8 mouse cellular contexts compared by ENCODE assay signal in the genomic region with DNA sequence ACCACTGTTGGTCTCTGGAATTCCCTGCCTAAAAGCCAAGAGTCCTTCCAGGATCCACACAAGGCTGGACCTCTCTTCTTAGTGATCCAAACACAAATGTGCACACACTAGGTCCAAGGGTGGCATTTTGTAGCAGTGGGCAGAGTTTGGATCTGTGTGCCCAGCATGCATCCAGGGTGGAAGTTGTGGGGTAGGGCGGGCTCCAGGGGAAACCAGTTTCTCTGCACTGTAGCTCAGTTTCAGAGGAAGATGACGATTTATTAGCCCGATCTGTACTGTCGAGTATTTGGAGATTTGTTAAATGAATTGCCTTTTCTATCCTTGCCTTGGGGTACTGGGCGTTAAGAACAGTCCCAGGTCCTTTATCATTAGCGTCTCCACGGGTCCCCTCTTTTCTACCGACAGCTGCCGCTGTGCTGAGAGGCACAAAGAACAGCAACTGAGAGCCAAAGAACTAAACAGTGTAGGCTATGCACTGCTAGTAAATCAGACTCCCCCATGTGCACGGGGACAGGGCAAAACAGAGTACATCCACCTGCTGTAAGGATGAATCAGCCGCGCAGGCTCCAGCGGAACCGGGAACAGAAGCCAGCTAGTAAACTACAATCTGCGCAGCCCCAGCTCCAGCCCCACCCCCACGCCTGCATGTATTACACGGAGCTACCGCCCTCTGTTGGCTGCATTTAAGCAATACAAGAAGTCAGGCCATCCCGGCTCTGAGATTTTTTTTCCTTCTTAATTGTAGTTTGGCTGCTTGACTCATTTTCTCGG. TPM values are rescaled to one million over a fixed set of nuclear protein-coding genes. Genes with fewer than 3 reads are reported as not detected.
DNase-seq lines count a peak whose midpoint lies in the region; ATAC-seq and TF ChIP-seq lines count a peak whose summit lies in the region.

No protein-coding gene starts in this region.

- peaks cover 2% of the 10 kb centered on the region; the same call in 1 of the 2 replicates for H3K36me3 ChIP-seq in forebrain, embryonic 11.5 days (ENCODE audit: control insufficient read depth, insufficient read depth, low read length)
- H3K36me3 ChIP-seq in heart, embryonic 16.5 days (ENCODE audit: control insufficient read depth, insufficient read depth): no peaks in the 10 kb centered on the region
- H3K36me3 ChIP-seq in liver, embryonic 14.5 days (replicated peaks; ENCODE audit: control insufficient read depth, insufficient read depth, low read depth): no peaks in the 10 kb centered on the region
- no peaks in the 10 kb centered on the region for H3K36me3 ChIP-seq in neural tube, embryonic 11.5 days (ENCODE audit: control insufficient read depth, insufficient read depth, low read length)

- peak; percentile 81 for TF ChIP-seq CTCF in liver, embryonic 14.5 days (IDR thresholded peaks at IDR 0.05; ENCODE audit: low read depth)

- H3K9ac ChIP-seq in forebrain, embryonic 11.5 days (ENCODE audit: low read length): peak overlapping the region; percentile 52
- H3K9ac ChIP-seq in heart, embryonic 16.5 days (ENCODE audit: low read length): 0 out of 2 replicates have a peak overlapping the region, but pooled peaks have one; percentile 53
- H3K9ac ChIP-seq in liver, embryonic 14.5 days (replicated peaks): no peak overlapping the region
- peak overlapping the region; percentile 32; the same call in 1 of the 2 replicates for H3K9ac ChIP-seq in neural tube, embryonic 11.5 days (ENCODE audit: low read length)

- H3K4me1 ChIP-seq in forebrain, embryonic 11.5 days (replicated peaks; ENCODE audit: control insufficient read depth, insufficient read depth, low read length): peaks cover 4% of the 10 kb centered on the region; the same call in 1 of the 2 replicates
- H3K4me1 ChIP-seq in heart, embryonic 16.5 days (ENCODE audit: control insufficient read depth, insufficient read depth, low read length): no peaks in the 10 kb centered on the region
- no peaks in the 10 kb centered on the region for H3K4me1 ChIP-seq in liver, embryonic 14.5 days (replicated peaks; ENCODE audit: control insufficient read depth in 2 of 2, insufficient read depth in 2 of 2, low read length in 1 of 2)
- peaks cover 10% of the 10 kb centered on the region for H3K4me1 ChIP-seq in neural tube, embryonic 11.5 days (ENCODE audit: control insufficient read depth, insufficient read depth, low read length)

- peak overlapping the region; percentile 60 for H3K4me2 ChIP-seq in forebrain, embryonic 11.5 days (ENCODE audit: low read depth, low read length, severe bottlenecking)
- H3K4me2 ChIP-seq in heart, embryonic 16.5 days (ENCODE audit: low read depth, low read length): peak overlapping the region; percentile 79
- no peak overlapping the region for H3K4me2 ChIP-seq in liver, embryonic 14.5 days (ENCODE audit: low read depth)
- H3K4me2 ChIP-seq in neural tube, embryonic 11.5 days (ENCODE audit: low read depth): peak overlapping the region; percentile 49

- no peak for TF ChIP-seq EP300 in liver, embryonic 14.5 days (IDR thresholded peaks at IDR 0.05; ENCODE audit: low read depth)

- H3K27me3 ChIP-seq in forebrain, embryonic 11.5 days (ENCODE audit: control insufficient read depth, insufficient read depth, low read length): no peaks in the 10 kb centered on the region
- H3K27me3 ChIP-seq in heart, embryonic 16.5 days (ENCODE audit: control insufficient read depth, insufficient read depth, low read length): peaks cover 12% of the 10 kb centered on the region
- no peaks in the 10 kb centered on the region for H3K27me3 ChIP-seq in liver, embryonic 14.5 days (ENCODE audit: control insufficient read depth, insufficient read depth, low read length)
- no peaks in the 10 kb centered on the region for H3K27me3 ChIP-seq in neural tube, embryonic 11.5 days (ENCODE audit: control insufficient read depth, insufficient read depth, low read length)

- peak overlapping the region; percentile 22 for H3K4me3 ChIP-seq in forebrain, embryonic 11.5 days (ENCODE audit: low read depth, low read length)
- H3K4me3 ChIP-seq in heart, embryonic 16.5 days (ENCODE audit: low read length): peak overlapping the region; percentile 48
- no peak overlapping the region for H3K4me3 ChIP-seq in liver, embryonic 14.5 days (ENCODE audit: insufficient read depth in 1 of 2, low read depth in 2 of 2, low read length in 2 of 2)
- peak overlapping the region; percentile 15; the same call in 1 of the 2 replicates for H3K4me3 ChIP-seq in neural tube, embryonic 11.5 days (ENCODE audit: low read depth, low read length)

- no peaks in the 10 kb centered on the region for H3K9me3 ChIP-seq in forebrain, embryonic 11.5 days (ENCODE audit: control insufficient read depth, low read length)
- H3K9me3 ChIP-seq in heart, embryonic 16.5 days (replicated peaks; ENCODE audit: control insufficient read depth, low read length): no peaks in the 10 kb centered on the region
- no peaks in the 10 kb centered on the region for H3K9me3 ChIP-seq in liver, embryonic 14.5 days (ENCODE audit: control insufficient read depth, low read length)
- H3K9me3 ChIP-seq in neural tube, embryonic 11.5 days (ENCODE audit: control insufficient read depth, low read length): no peaks in the 10 kb centered on the region

- DNase-seq in CD8-positive naive resting alpha-beta T cell, adult 2 months (ENCODE audit: low read depth in 2 of 2, low spot score in 2 of 2): peak; percentile 32 to 49
- peak; percentile 62 for DNase-seq in c-Kit-positive CD71-negative TER-119-negative erythroid progenitor cells, embryonic 14.5 days (ENCODE audit: low read depth)
- peak; percentile 91 for DNase-seq in forebrain, embryonic 11.5 days (ENCODE audit: low spot score)
- peak; percentile 90 to 97 for DNase-seq in kidney, postnatal 36 days
- DNase-seq in liver, embryonic 14.5 days (ENCODE audit: low read depth in 3 of 3, low spot score in 3 of 3): peak in 2 of 3 experiments; percentile 26 to 39
- DNase-seq in neural tube, embryonic 11.5 days (ENCODE audit: low spot score): peak; percentile 89
- peak; percentile 91 for DNase-seq in telencephalon, adult 2 months (ENCODE audit: low read depth, low spot score)

- 6% methylated on average over 20 of the region's 20 CpGs for WGBS in forebrain, embryonic 11.5 days
- 11% methylated on average over 20 of the region's 20 CpGs for WGBS in heart, embryonic 16.5 days
- 8% methylated on average over 20 of the region's 20 CpGs for WGBS in liver, embryonic 14.5 days (ENCODE audit: insufficient replicate concordance)
- 9% methylated on average over 20 of the region's 20 CpGs for WGBS in neural tube, embryonic 11.5 days

- peak; percentile 79 for ATAC-seq in forebrain, embryonic 11.5 days (replicated peaks; ENCODE audit: low FRiP score)
- ATAC-seq in heart, embryonic 16.5 days (replicated peaks; ENCODE audit: extremely low read depth, insufficient read depth, low FRiP score): peak; percentile 82; the same call in 1 of the 2 replicates
- no peak for ATAC-seq in liver, embryonic 14.5 days (ENCODE audit: insufficient read depth)
- peak; percentile 84 for ATAC-seq in neural tube, embryonic 11.5 days (ENCODE audit: insufficient read depth, low FRiP score, low TSS enrichment)

- H3K27ac ChIP-seq in forebrain, embryonic 11.5 days (ENCODE audit: low read depth, low read length): no peak overlapping the region; the same call in 1 of the 2 replicates
- H3K27ac ChIP-seq in heart, embryonic 16.5 days (ENCODE audit: low read length): no peak overlapping the region
- no peak overlapping the region for H3K27ac ChIP-seq in liver, embryonic 14.5 days
- H3K27ac ChIP-seq in neural tube, embryonic 11.5 days (ENCODE audit: low read depth, low read length): peak overlapping the region; percentile 69

RNA-seq across cellular contexts. Expression of a gene that starts 39.7 kb away (rescaled TPM):
- polyA plus RNA-seq in forebrain, embryonic 11.5 days (2014; fragmentation: Nextera tagmentation; extraction: Ambion mirVana): 37.5 and 39.7 TPM in 2 replicates
- polyA plus RNA-seq in heart, embryonic 16.5 days (2015; fragmentation: Nextera tagmentation; extraction: Ambion mirVana): 18.2 and 19.8 TPM in 2 replicates
- polyA plus RNA-seq in liver, embryonic 14.5 days (2012; rRNA removed): 1.9 and 2.4 TPM in 2 replicates
- polyA plus RNA-seq in liver, embryonic 14.5 days (2014; fragmentation: Nextera tagmentation; extraction: Ambion mirVana): 1.2 and 1.4 TPM in 2 replicates
- 38.7 and 43.7 TPM in 2 replicates for polyA plus RNA-seq in neural tube, embryonic 11.5 days (2014; fragmentation: Nextera tagmentation; extraction: Ambion mirVana)

Comparison
In these comparisons a context has a peak if more than half of its experiments do, and no peak if none do; other contexts are left out.
1. DNase-seq: peak in every context shown above with its lines; median percentile 94 in kidney, postnatal 36 days; 91 in forebrain, embryonic 11.5 days; 91 in telencephalon, adult 2 months; 89 in neural tube, embryonic 11.5 days; 62 in c-Kit-positive CD71-negative TER-119-negative erythroid progenitor cells, embryonic 14.5 days; 40 in CD8-positive naive resting alpha-beta T cell, adult 2 months; 32 in liver, embryonic 14.5 days.
2. H3K4me3 ChIP-seq: peak in forebrain, embryonic 11.5 days (single experiment), heart, embryonic 16.5 days (single experiment) and neural tube, embryonic 11.5 days (single experiment); none in liver, embryonic 14.5 days (0 of 2).